11 mouse cellular contexts compared by ENCODE assay signal in the genomic region with DNA sequence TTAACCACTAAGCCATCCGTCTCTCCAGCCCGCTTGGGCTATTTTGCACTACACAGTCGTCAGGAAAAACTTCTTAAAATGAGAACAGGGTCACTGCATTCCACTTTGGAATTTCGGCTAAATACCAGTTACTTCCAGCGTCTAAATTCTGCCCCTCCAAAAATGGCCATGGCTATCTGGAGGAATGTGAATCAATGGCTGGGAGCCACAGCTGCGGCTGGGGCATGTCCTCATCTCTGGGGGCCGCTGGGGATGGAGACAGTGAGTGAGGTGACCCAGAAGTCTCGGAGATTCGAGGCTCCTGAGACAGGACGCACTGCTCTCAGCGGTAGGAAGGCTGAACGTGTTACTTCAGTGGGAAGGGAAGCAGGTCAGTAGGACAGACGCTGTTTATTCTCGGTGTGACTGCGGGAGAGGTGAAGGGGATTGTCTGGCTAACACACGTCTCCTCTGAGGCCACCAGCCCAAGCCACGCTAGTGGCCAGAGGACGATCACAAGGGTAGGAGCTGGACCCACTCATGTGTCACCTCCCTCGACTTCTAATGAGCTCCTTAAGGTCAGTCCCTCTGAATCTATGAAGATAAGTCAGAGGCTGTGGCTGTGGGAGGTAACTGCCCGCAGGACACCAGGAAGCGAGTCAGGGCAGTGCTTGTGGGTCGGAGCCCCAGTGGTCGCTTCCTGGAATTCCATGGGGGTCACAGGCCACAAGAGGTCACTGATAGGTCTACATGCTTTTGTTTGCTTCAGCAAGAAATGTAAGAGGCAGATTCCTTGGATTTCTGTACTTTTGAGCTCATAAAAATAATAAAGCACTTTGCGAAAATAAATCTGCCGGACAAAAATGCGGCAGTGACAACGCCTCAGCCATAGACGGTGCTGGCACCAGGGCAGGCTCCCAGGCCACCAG. TPM values are rescaled to one million over a fixed set of nuclear protein-coding genes. Genes with fewer than 3 reads are reported as not detected.
DNase-seq lines count a peak whose midpoint lies in the region; ATAC-seq and TF ChIP-seq lines count a peak whose summit lies in the region.
"Had no signal": no experiment of that assay in that cellular context is flagged by ENCODE, and none has a peak within 500 bp of the region (broad histone marks: within the 10 kb centered on the region; RNA-seq: fewer than 3 reads in every experiment).

No protein-coding gene starts in this region.

- intact Hi-C loops in gastrocnemius, adult 2 months (cut with DNase I) = no loop called here
- intact Hi-C loops in gastrocnemius, postnatal 36 days (cut with DNase I) = no loop called here

- TF ChIP-seq CTCF in gastrocnemius, adult 2 months (IDR thresholded peaks at IDR 0.05) = no peak
- 0 out of 2 replicates have a peak, but pooled peaks have one; percentile 10 for TF ChIP-seq CTCF in kidney, postnatal 0 days (IDR thresholded peaks at IDR 0.05; ENCODE audit: low read depth)

- H3K27ac ChIP-seq in gastrocnemius, adult 2 months = peak overlapping the region; percentile 69
- peak overlapping the region; percentile 82 for H3K27ac ChIP-seq in lung, embryonic 16.5 days (ENCODE audit: low read length)
- H3K27ac ChIP-seq in kidney, postnatal 0 days = peak overlapping the region; percentile 54
- peak overlapping the region; percentile 81 for H3K27ac ChIP-seq in stomach, embryonic 16.5 days (ENCODE audit: low read length)

- no peaks in the 10 kb centered on the region for H3K9me3 ChIP-seq in lung, embryonic 16.5 days (ENCODE audit: control insufficient read depth, low read length)
- no peaks in the 10 kb centered on the region for H3K9me3 ChIP-seq in kidney, postnatal 0 days (replicated peaks; ENCODE audit: low read length)
- H3K9me3 ChIP-seq in stomach, embryonic 16.5 days (replicated peaks; ENCODE audit: control insufficient read depth, low read length) = no peaks in the 10 kb centered on the region

- peaks cover 49% of the 10 kb centered on the region for H3K4me1 ChIP-seq in lung, embryonic 16.5 days (replicated peaks; ENCODE audit: control insufficient read depth, insufficient read depth, low read length)
- H3K4me1 ChIP-seq in kidney, postnatal 0 days (replicated peaks; ENCODE audit: insufficient read depth, low read length) = peaks cover 42% of the 10 kb centered on the region
- peaks cover 49% of the 10 kb centered on the region for H3K4me1 ChIP-seq in stomach, embryonic 16.5 days (ENCODE audit: control insufficient read depth, insufficient read depth, low read length)

- ATAC-seq in lung, embryonic 16.5 days (ENCODE audit: low read depth) = no peak
- peak; percentile 60 for ATAC-seq in kidney, postnatal 0 days (replicated peaks; ENCODE audit: low FRiP score, low read depth)
- ATAC-seq in stomach, embryonic 16.5 days (ENCODE audit: insufficient read depth, low FRiP score) = no peak
- ATAC-seq: midbrain, embryonic 16.5 days; Patski had no signal

- peaks cover 3% of the 10 kb centered on the region for H3K36me3 ChIP-seq in lung, embryonic 16.5 days (ENCODE audit: control insufficient read depth, insufficient read depth, low read length)
- no peaks in the 10 kb centered on the region for H3K36me3 ChIP-seq in kidney, postnatal 0 days (ENCODE audit: insufficient read depth, low read length)
- H3K36me3 ChIP-seq in stomach, embryonic 16.5 days (ENCODE audit: control insufficient read depth, insufficient read depth, low read length) = no peaks in the 10 kb centered on the region

- DNase-seq in gastrocnemius, adult 2 months = no peak
- DNase-seq in gastrocnemius, postnatal 36 days = no peak
- no peak for DNase-seq in lung, postnatal 25 days (ENCODE audit: low spot score)
- DNase-seq in kidney, postnatal 0 days (ENCODE audit: low spot score) = peak; percentile 74
- no peak for DNase-seq in ovary, postnatal 14 days (ENCODE audit: low spot score)
- DNase-seq in urinary bladder, adult 18-20 months (ENCODE audit: low spot score in 2 of 2) = no peak
- DNase-seq: right cerebral cortex, postnatal 25 days had no signal

- no peak overlapping the region for H3K4me2 ChIP-seq in lung, embryonic 16.5 days (ENCODE audit: low read depth, low read length)
- peak overlapping the region; percentile 27 for H3K4me2 ChIP-seq in kidney, postnatal 0 days (ENCODE audit: low read length)
- H3K4me2 ChIP-seq in stomach, embryonic 16.5 days (ENCODE audit: low read depth, low read length) = no peak overlapping the region

- no peak overlapping the region; the same call in 1 of the 2 replicates for H3K9ac ChIP-seq in lung, embryonic 16.5 days (ENCODE audit: low read length)
- 0 out of 2 replicates have a peak overlapping the region, but pooled peaks have one; percentile 27 for H3K9ac ChIP-seq in kidney, postnatal 0 days (ENCODE audit: low read depth, low read length)
- H3K9ac ChIP-seq in stomach, embryonic 16.5 days (ENCODE audit: low read length) = no peak overlapping the region

- 51% methylated on average over 28 of the region's 28 CpGs for WGBS in lung, embryonic 16.5 days
- WGBS in kidney, postnatal 0 days = 35% methylated on average over 28 of the region's 28 CpGs
- WGBS in stomach, embryonic 16.5 days = 55% methylated on average over 28 of the region's 28 CpGs

- H3K27me3 ChIP-seq in lung, embryonic 16.5 days (ENCODE audit: control insufficient read depth, insufficient read depth, low read depth, low read length) = no peaks in the 10 kb centered on the region
- no peaks in the 10 kb centered on the region for H3K27me3 ChIP-seq in kidney, postnatal 0 days (ENCODE audit: insufficient read depth, low read length)
- no peaks in the 10 kb centered on the region for H3K27me3 ChIP-seq in stomach, embryonic 16.5 days (ENCODE audit: control insufficient read depth, insufficient read depth, low read length)
- H3K27me3 ChIP-seq: Patski had no signal

- H3K4me3 ChIP-seq in gastrocnemius, adult 2 months = peak overlapping the region; percentile 13
- no peak overlapping the region for H3K4me3 ChIP-seq in lung, embryonic 16.5 days (ENCODE audit: low read length)
- no peak overlapping the region for H3K4me3 ChIP-seq in kidney, postnatal 0 days (replicated peaks; ENCODE audit: low read depth, low read length)
- H3K4me3 ChIP-seq in stomach, embryonic 16.5 days (replicated peaks; ENCODE audit: low read length) = no peak overlapping the region

RNA-seq across cellular contexts. Expression of a gene that starts 9.3 kb away (rescaled TPM):
- 10 to 100 TPM; 10.4 to 17.3 TPM for total RNA-seq in gastrocnemius, adult 2 months (2021)
- 10 to 100 TPM in 1 of 2 experiments, 1 to 10 TPM in 1; 9.9 to 12.1 TPM for total RNA-seq in gastrocnemius, postnatal 36 days (2021)
- 26.3 and 30.1 TPM in 2 replicates for polyA plus RNA-seq in lung, embryonic 16.5 days (2015; fragmentation: Nextera tagmentation; extraction: Ambion mirVana)
- 30.2 and 32.0 TPM in 2 replicates for polyA plus RNA-seq in kidney, postnatal 0 days (2015; fragmentation: Nextera tagmentation; extraction: Ambion mirVana)
- polyA plus RNA-seq in stomach, embryonic 16.5 days (2015; fragmentation: Nextera tagmentation; extraction: Ambion mirVana) = 23.3 and 23.5 TPM in 2 replicates
